Mouse (Mus musculus): ENCODE results near the gene Fgfr2. TPM values are rescaled to one million over a fixed set of nuclear protein-coding genes. Genes with fewer than 3 reads are reported as not detected.

Fgfr2 gene
- polyA plus RNA-seq, 1 experiment from 2014 or later = 39.4 TPM

DNA sequence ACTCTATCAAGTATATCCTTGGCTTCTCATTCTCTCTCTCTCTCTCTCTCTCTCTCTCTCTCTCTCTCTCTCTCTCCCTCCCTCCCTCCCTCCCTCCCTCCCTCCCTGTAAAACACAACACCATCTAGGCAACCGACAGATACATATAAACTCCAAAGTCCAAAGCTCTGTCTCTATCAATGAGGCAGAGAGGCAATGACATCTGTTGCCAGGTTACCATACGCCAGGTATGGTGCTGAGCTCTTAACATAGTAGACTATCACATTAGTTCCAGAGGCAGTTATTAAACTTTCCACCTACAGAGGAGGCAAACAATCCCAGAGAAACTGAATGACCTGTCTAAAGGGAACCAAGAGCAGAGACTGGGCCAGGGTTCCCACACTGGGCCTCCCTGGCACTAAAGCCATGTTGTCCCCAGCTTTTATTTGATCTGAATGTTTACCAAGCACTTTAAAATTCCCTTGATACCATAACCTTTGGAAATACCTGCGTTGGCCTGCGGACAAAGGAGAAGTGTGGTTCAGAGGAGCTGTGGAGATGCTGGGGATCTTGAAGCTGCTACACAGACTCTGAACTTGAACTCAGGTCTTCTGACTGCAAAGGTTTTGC, 2268.4 kb downstream of the Fgfr2 start:
- WGBS = 69% methylated on average over 4 of the region's 4 CpGs
- H3K9me3 ChIP-seq = no peaks in the 10 kb centered on the region
- H3K4me3 ChIP-seq (replicated peaks) = no peak overlapping the region
- H3K36me3 ChIP-seq = no peaks in the 10 kb centered on the region
- 0 out of 2 replicates have a peak, but pooled peaks cover 4% of the 10 kb centered on the region for H3K27me3 ChIP-seq
- ATAC-seq = no peak
- H3K9ac ChIP-seq (replicated peaks) = no peak overlapping the region
- no peak overlapping the region for H3K27ac ChIP-seq
- no peak overlapping the region for H3K4me2 ChIP-seq (replicated peaks)
- H3K4me1 ChIP-seq (replicated peaks) = peaks cover 8% of the 10 kb centered on the region; the same call in 1 of the 2 replicates

DNA sequence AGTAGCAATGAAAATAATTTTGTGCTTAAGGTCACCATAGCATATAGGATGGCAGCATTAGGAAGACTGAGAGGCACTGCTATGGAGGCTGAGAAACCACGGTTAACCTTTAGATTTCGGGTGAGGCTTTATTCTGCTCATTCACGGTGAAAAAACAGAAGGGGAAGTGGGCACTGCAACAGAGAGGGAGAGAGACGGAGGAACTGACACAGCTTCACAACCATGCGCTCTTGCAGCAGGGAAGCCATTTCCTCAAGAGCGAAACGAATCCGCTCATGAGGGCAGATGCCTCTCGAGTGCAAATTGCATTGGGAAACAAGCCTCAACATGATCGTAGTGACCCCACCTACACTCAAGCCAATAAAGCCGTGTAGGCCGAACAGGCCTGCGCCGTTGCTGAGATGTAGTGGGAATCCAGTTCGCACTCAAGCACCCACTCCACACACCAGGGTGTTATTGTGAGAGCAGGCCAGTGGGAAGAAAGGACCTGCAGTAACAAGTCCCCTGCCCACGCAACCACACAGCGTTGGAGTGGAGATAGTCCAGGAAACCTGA, 2275.9 kb downstream of the Fgfr2 start:
- no peak overlapping the region for H3K4me3 ChIP-seq (replicated peaks)
- ATAC-seq = no peak
- H3K4me1 ChIP-seq (replicated peaks) = no peaks in the 10 kb centered on the region
- no peaks in the 10 kb centered on the region for H3K36me3 ChIP-seq
- H3K9ac ChIP-seq (replicated peaks) = no peak overlapping the region
- H3K4me2 ChIP-seq (replicated peaks) = no peak overlapping the region
- no peak overlapping the region for H3K27ac ChIP-seq
- H3K9me3 ChIP-seq = no peaks in the 10 kb centered on the region
- 91% methylated on average over 17 of the region's 17 CpGs for WGBS
- H3K27me3 ChIP-seq = no peaks in the 10 kb centered on the region

GRCm38 (mm10) chr7:130839380-130840100, 2283.6 kb downstream of the Fgfr2 start:
- Histone ChIP-seq H3K4me2 (replicated peaks) (no peak overlapping the region), H3K36me3 (no peaks in the 10 kb centered on the region), H3K4me1 (replicated peaks) (peaks cover 35% of the 10 kb centered on the region), H3K4me3 (replicated peaks) (no peak overlapping the region), H3K27ac (no peak overlapping the region), H3K27me3 (peaks cover 5% of the 10 kb centered on the region; the same call in 1 of the 2 replicates), H3K9ac (replicated peaks) (no peak overlapping the region), H3K9me3 (no peaks in the 10 kb centered on the region)
- no peak for ATAC-seq
- WGBS = 87% methylated on average over 12 of the region's 12 CpGs

- 45% methylated on average over 3 of the region's 3 CpGs for WGBS
- peaks cover 12% of the 10 kb centered on the region; the same call in 1 of the 2 replicates for H3K27me3 ChIP-seq
- ATAC-seq = no peak
- H3K27ac ChIP-seq = peak overlapping the region; percentile 73; the same call in 1 of the 2 replicates
- no peak overlapping the region for H3K4me2 ChIP-seq (replicated peaks)
- H3K36me3 ChIP-seq = no peaks in the 10 kb centered on the region
- peaks cover 40% of the 10 kb centered on the region for H3K4me1 ChIP-seq (replicated peaks)
- no peaks in the 10 kb centered on the region for H3K9me3 ChIP-seq
- no peak overlapping the region for H3K9ac ChIP-seq (replicated peaks)
- no peak overlapping the region for H3K4me3 ChIP-seq (replicated peaks)
These were observed 2284.5 kb downstream of the Fgfr2 start for GRCm38 (mm10) chr7:130838658-130839025.

- WGBS = 10% methylated on average over 12 of the region's 12 CpGs
- Histone ChIP-seq H3K27ac (peak overlapping the region; percentile 73), H3K9me3 (no peaks in the 10 kb centered on the region), H3K4me1 (replicated peaks) (peaks cover 40% of the 10 kb centered on the region), H3K9ac (replicated peaks) (no peak overlapping the region), H3K4me2 (replicated peaks) (peak overlapping the region; percentile 18; the same call in 1 of the 2 replicates), H3K4me3 (replicated peaks) (no peak overlapping the region), H3K36me3 (no peaks in the 10 kb centered on the region), H3K27me3 (peaks cover 16% of the 10 kb centered on the region)
- peak; percentile 86 for ATAC-seq
These were observed 2285.1 kb downstream of the Fgfr2 start for GRCm38 (mm10) chr7:130837941-130838657.

- 79% methylated on average over 9 of the region's 9 CpGs for WGBS
These were observed 2287.1 kb downstream of the Fgfr2 start for GRCm38 (mm10) chr7:130836066-130836465.

GRCm38 (mm10) chr7:130834958-130835861, 2287.9 kb downstream of the Fgfr2 start:
- 0 out of 2 replicates have a peak, but pooled peaks have one; percentile 15 for ATAC-seq
- Histone ChIP-seq H3K27me3 (peaks cover 20% of the 10 kb centered on the region), H3K27ac (peak overlapping the region; percentile 58), H3K4me2 (replicated peaks) (peak overlapping the region; percentile 28; the same call in 1 of the 2 replicates), H3K4me3 (replicated peaks) (no peak overlapping the region), H3K9ac (replicated peaks) (no peak overlapping the region), H3K9me3 (no peaks in the 10 kb centered on the region), H3K36me3 (no peaks in the 10 kb centered on the region), H3K4me1 (replicated peaks) (peaks cover 40% of the 10 kb centered on the region)
- WGBS = 5% methylated on average over 18 of the region's 18 CpGs

More at GRCm38 (mm10) chr7:130836066-130836465, 2287.1 kb downstream of the Fgfr2 start:
- no peak for ATAC-seq
- H3K9me3 ChIP-seq = no peaks in the 10 kb centered on the region
- peaks cover 40% of the 10 kb centered on the region for H3K4me1 ChIP-seq (replicated peaks)
- no peak overlapping the region for H3K4me3 ChIP-seq (replicated peaks)
- H3K4me2 ChIP-seq (replicated peaks) = no peak overlapping the region
- H3K27me3 ChIP-seq = peaks cover 20% of the 10 kb centered on the region
- no peak overlapping the region for H3K9ac ChIP-seq (replicated peaks)
- no peaks in the 10 kb centered on the region for H3K36me3 ChIP-seq
- H3K27ac ChIP-seq = no peak overlapping the region

DNA sequence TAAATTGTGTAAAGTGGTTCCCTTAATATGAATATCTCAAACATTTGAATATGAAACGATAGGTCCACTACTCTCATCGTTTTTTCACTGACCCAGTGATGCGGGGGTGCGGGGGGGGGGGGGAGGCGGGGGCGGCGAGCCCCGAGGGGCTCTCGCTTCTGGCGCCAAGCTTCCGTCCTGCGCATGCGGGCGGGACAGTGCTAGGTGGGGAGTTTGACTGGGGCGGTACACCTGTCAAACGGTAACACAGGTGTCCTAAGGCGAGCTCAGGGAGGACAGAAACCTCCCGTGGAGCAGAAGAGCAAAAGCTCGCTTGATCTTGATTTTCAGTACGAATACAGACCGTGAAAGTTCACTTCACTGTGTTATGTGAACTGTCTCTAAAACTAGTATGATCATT, 2288.9 kb downstream of the Fgfr2 start:
- Histone ChIP-seq H3K27me3 (peaks cover 20% of the 10 kb centered on the region), H3K4me1 (replicated peaks) (peaks cover 40% of the 10 kb centered on the region), H3K4me2 (replicated peaks) (peak overlapping the region; percentile 28), H3K4me3 (replicated peaks) (no peak overlapping the region), H3K36me3 (no peaks in the 10 kb centered on the region), H3K27ac (no peak overlapping the region), H3K9me3 (no peaks in the 10 kb centered on the region), H3K9ac (replicated peaks) (no peak overlapping the region)
- peak; percentile 90 for ATAC-seq
- WGBS = 17% methylated on average over 21 of the region's 21 CpGs

- Histone ChIP-seq H3K9me3 (no peaks in the 10 kb centered on the region), H3K36me3 (no peaks in the 10 kb centered on the region), H3K27me3 (peaks cover 20% of the 10 kb centered on the region), H3K4me1 (replicated peaks) (peaks cover 20% of the 10 kb centered on the region), H3K4me3 (replicated peaks) (no peak overlapping the region), H3K9ac (replicated peaks) (no peak overlapping the region), H3K4me2 (replicated peaks) (no peak overlapping the region), H3K27ac (no peak overlapping the region)
- 91% methylated on average over 5 of the region's 5 CpGs for WGBS
- ATAC-seq = no peak
These were observed 2291.6 kb downstream of the Fgfr2 start for GRCm38 (mm10) chr7:130831586-130831985.

- H3K36me3 ChIP-seq = no peaks in the 10 kb centered on the region
- no peaks in the 10 kb centered on the region for H3K4me1 ChIP-seq (replicated peaks)
- 86% methylated on average over 10 of the region's 10 CpGs for WGBS
- peaks cover 7% of the 10 kb centered on the region for H3K27me3 ChIP-seq
- no peak overlapping the region for H3K9ac ChIP-seq (replicated peaks)
- H3K27ac ChIP-seq = no peak overlapping the region
- no peak for ATAC-seq
- H3K9me3 ChIP-seq = no peaks in the 10 kb centered on the region
- no peak overlapping the region for H3K4me3 ChIP-seq (replicated peaks)
- no peak overlapping the region for H3K4me2 ChIP-seq (replicated peaks)
These were observed 2294.7 kb downstream of the Fgfr2 start for GRCm38 (mm10) chr7:130828475-130828874.

DNA sequence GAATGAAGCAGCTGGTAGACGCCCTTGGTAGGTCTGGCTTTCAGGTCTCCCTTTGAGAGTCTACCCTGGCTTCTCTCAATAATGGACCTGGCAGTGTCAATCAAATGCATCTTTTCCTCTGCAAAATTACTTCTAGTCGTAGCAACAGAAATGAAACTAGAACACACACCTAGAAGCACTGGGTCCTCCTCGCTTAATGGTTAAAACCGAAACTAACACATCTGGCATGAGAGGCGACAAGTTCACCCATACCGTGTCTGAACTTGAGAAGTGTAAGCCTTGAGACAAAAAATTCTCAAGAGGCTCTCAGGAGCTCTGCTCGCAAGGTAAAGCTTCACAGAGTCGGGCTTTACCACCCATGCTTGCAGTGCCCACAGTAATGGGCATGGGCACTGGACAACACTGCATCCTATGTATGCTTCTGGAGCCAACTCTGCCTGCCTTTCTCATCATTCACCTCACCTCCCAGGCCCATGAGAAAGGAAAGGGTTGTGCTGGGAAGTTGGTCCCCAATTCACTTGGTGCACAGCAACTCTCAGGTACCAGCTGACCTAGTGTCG, 2295.2 kb downstream of the Fgfr2 start:
- 90% methylated on average over 9 of the region's 9 CpGs for WGBS
- no peaks in the 10 kb centered on the region for H3K36me3 ChIP-seq
- H3K27me3 ChIP-seq = peaks cover 4% of the 10 kb centered on the region
- no peaks in the 10 kb centered on the region for H3K4me1 ChIP-seq (replicated peaks)
- no peak overlapping the region for H3K9ac ChIP-seq (replicated peaks)
- H3K4me2 ChIP-seq (replicated peaks) = no peak overlapping the region
- no peak overlapping the region for H3K27ac ChIP-seq
- no peak for ATAC-seq
- no peaks in the 10 kb centered on the region for H3K9me3 ChIP-seq
- H3K4me3 ChIP-seq (replicated peaks) = no peak overlapping the region

Data from midbrain, embryonic 13.5 days (tissue).